Comparison of ENCODE assay signal across 8 mouse cellular contexts in genomic region chr11:93762832-93763530, GRCm38 (mm10).
DNase-seq lines count a peak whose midpoint lies in the region; ATAC-seq and TF ChIP-seq lines count a peak whose summit lies in the region.

No protein-coding gene starts in this region.

- H3K27me3 ChIP-seq in forebrain, embryonic 10.5 days (ENCODE audit: poor library complexity, severe bottlenecking), result no peaks in the 10 kb centered on the region
- H3K27me3 ChIP-seq in hindbrain, postnatal 0 days (ENCODE audit: insufficient read depth, low read length), result no peaks in the 10 kb centered on the region
- no peaks in the 10 kb centered on the region for H3K27me3 ChIP-seq in midbrain, embryonic 12.5 days

- peak overlapping the region; percentile 27; the same call in 1 of the 2 replicates for H3K4me3 ChIP-seq in forebrain, embryonic 10.5 days
- no peak overlapping the region for H3K4me3 ChIP-seq in hindbrain, postnatal 0 days (ENCODE audit: low read length)
- H3K4me3 ChIP-seq in midbrain, embryonic 12.5 days, result no peak overlapping the region

- DNase-seq in Muller cell, postnatal 12 days (ENCODE audit: inconsistent ontology term), result peak; percentile 45
- peak; percentile 86 for DNase-seq in brain, adult 2 months (ENCODE audit: low read depth, low spot score)
- peak; percentile 39 for DNase-seq in forebrain, embryonic 10.5 days (ENCODE audit: extremely low spot score, low spot score)
- DNase-seq in hindbrain, postnatal 0 days (ENCODE audit: low spot score), result peak; percentile 82
- peak; percentile 36 to 47 for DNase-seq in layer of hippocampus, postnatal 25 days (ENCODE audit: extremely low spot score in 1 of 2, low spot score in 1 of 2)
- no peak for DNase-seq in ovary, adult 18-20 months (ENCODE audit: low spot score)
- no peak for DNase-seq in adipocyte (ENCODE audit: low spot score)

- peak overlapping the region; percentile 52 for H3K4me2 ChIP-seq in hindbrain, postnatal 0 days (ENCODE audit: low read depth, low read length)
- peak overlapping the region; percentile 33 for H3K4me2 ChIP-seq in midbrain, embryonic 12.5 days (replicated peaks)

- peak; percentile 70 for ATAC-seq in hindbrain, postnatal 0 days
- ATAC-seq in midbrain, embryonic 12.5 days (ENCODE audit: low FRiP score, low read depth), result peak; percentile 76

- H3K9me3 ChIP-seq in forebrain, embryonic 10.5 days, result no peaks in the 10 kb centered on the region; the same call in 1 of the 2 replicates
- H3K9me3 ChIP-seq in hindbrain, postnatal 0 days (ENCODE audit: low read length), result no peaks in the 10 kb centered on the region
- H3K9me3 ChIP-seq in midbrain, embryonic 12.5 days, result no peaks in the 10 kb centered on the region

- H3K27ac ChIP-seq in forebrain, embryonic 10.5 days, result no peak overlapping the region
- no peak overlapping the region for H3K27ac ChIP-seq in hindbrain, postnatal 0 days
- no peak overlapping the region for H3K27ac ChIP-seq in midbrain, embryonic 12.5 days (replicated peaks)

- WGBS in forebrain, embryonic 10.5 days, result 24% methylated on average over 18 of the region's 18 CpGs
- WGBS in hindbrain, postnatal 0 days, result 17% methylated on average over 18 of the region's 18 CpGs
- WGBS in midbrain, embryonic 12.5 days, result 23% methylated on average over 18 of the region's 18 CpGs

- peaks cover 10% of the 10 kb centered on the region for H3K4me1 ChIP-seq in forebrain, embryonic 10.5 days
- no peaks in the 10 kb centered on the region for H3K4me1 ChIP-seq in hindbrain, postnatal 0 days (ENCODE audit: insufficient read depth, low read length)
- peaks cover 3% of the 10 kb centered on the region; the same call in 1 of the 2 replicates for H3K4me1 ChIP-seq in midbrain, embryonic 12.5 days

- no peaks in the 10 kb centered on the region for H3K36me3 ChIP-seq in forebrain, embryonic 10.5 days (replicated peaks)
- H3K36me3 ChIP-seq in hindbrain, postnatal 0 days (ENCODE audit: insufficient read depth, low read length), result no peaks in the 10 kb centered on the region
- no peaks in the 10 kb centered on the region for H3K36me3 ChIP-seq in midbrain, embryonic 12.5 days

- no peak overlapping the region for H3K9ac ChIP-seq in hindbrain, postnatal 0 days (replicated peaks; ENCODE audit: low read length)
- H3K9ac ChIP-seq in midbrain, embryonic 12.5 days (replicated peaks), result no peak overlapping the region

- TF ChIP-seq CTCF in hindbrain, postnatal 0 days (IDR thresholded peaks at IDR 0.05; ENCODE audit: low read depth), result peak; percentile 75

Comparison
In these comparisons a context has a peak if more than half of its experiments do, and no peak if none do; other contexts are left out.
1. DNase-seq: peak in Muller cell, postnatal 12 days (single experiment), brain, adult 2 months (single experiment), forebrain, embryonic 10.5 days (single experiment), hindbrain, postnatal 0 days (single experiment) and layer of hippocampus, postnatal 25 days (2 of 2); none in ovary, adult 18-20 months (single experiment) and adipocyte (single experiment).